Mouse (Mus musculus) stomach, embryonic 16.5 days (tissue): ENCODE results near the gene Col6a6. TPM values are rescaled to one million over a fixed set of nuclear protein-coding genes. Genes with fewer than 3 reads are reported as not detected.

Source experiments
- ATAC-seq: fragments of 200-750 bp; cut with Nextera tagmentation; 2 replicates; pipeline ENCODE4 v1.8.0; 2017; ENCODE audit warnings: moderate number of reproducible peaks, moderate TSS enrichment; ENCODE audit not compliant: insufficient read depth, low FRiP score
- H3K27ac ChIP-seq: fragments of 300-500 bp; sonication (generic); 2 replicates; pipeline ENCODE4 v1.5.1; 2014; ENCODE audit warnings: low read length
- H3K27me3 ChIP-seq: fragments of 300-500 bp; sonication (generic); 2 replicates; pipeline ENCODE4 v1.6.1; 2014; ENCODE audit warnings: low read length, control low read depth, mixed read lengths; ENCODE audit not compliant: control insufficient read depth, insufficient read depth
- H3K36me3 ChIP-seq: fragments of 300-500 bp; sonication (generic); 2 replicates; pipeline ENCODE4 v1.6.1; 2014; ENCODE audit warnings: low read length; ENCODE audit not compliant: control insufficient read depth, insufficient read depth
- H3K4me1 ChIP-seq: fragments of 300-500 bp; sonication (generic); 2 replicates; pipeline ENCODE4 v1.6.1; 2014; ENCODE audit warnings: low read length, control low read depth, mixed read lengths; ENCODE audit not compliant: control insufficient read depth, insufficient read depth
- H3K4me2 ChIP-seq: fragments of 300-500 bp; sonication (generic); 2 replicates; pipeline ENCODE4 v1.6.1; 2014; ENCODE audit warnings: low read depth, low read length, mixed read lengths
- H3K4me3 ChIP-seq: fragments of 300-500 bp; sonication (generic); replicated peaks from 2 replicates; pipeline ENCODE4 v1.5.1; 2014; ENCODE audit warnings: mild to moderate bottlenecking, low read length
- H3K9ac ChIP-seq: fragments of 300-500 bp; sonication (generic); 2 replicates; pipeline ENCODE4 v1.6.1; 2014; ENCODE audit warnings: low read length
- H3K9me3 ChIP-seq: fragments of 300-500 bp; sonication (generic); replicated peaks from 2 replicates; pipeline ENCODE4 v1.6.1; 2016; ENCODE audit warnings: low read length, control low read depth; ENCODE audit not compliant: control insufficient read depth
- WGBS: fragments of 180-500 bp; shearing (Covaris S2); extraction: QIAGEN DNeasy Blood & Tissue Kit; methylation state at CpG from one replicate; pipeline ENCODE4 v1.1.7; 2014; 5-methylcytosine and 5-hydroxymethylcytosine counted together
- polyA plus RNA-seq: library from polyadenylated mRNA; unstranded; fragments of >200 nt; fragmentation: Nextera tagmentation; extraction: Ambion mirVana; gene quantifications from 2 replicates; pipeline ENCODE4 v1.2.1, GENCODE M21; 2015

Gene Col6a6
- polyA plus RNA-seq, 1 experiment from 2014 or later: 3.1 TPM

- peaks cover 18% of the 10 kb centered on the region for H3K36me3 ChIP-seq
- no peak overlapping the region for H3K27ac ChIP-seq
- H3K9me3 ChIP-seq: no peaks in the 10 kb centered on the region
- WGBS: 64% methylated on average over 7 of the region's 7 CpGs
- ATAC-seq: no peak
- no peaks in the 10 kb centered on the region for H3K4me1 ChIP-seq
- no peak overlapping the region for H3K9ac ChIP-seq
- H3K4me3 ChIP-seq: no peak overlapping the region
- H3K27me3 ChIP-seq: no peaks in the 10 kb centered on the region
- H3K4me2 ChIP-seq: no peak overlapping the region
These were observed 138.5 kb downstream of the Col6a6 start for GRCm38 (mm10) chr9:105689485-105689884.

GRCm38 (mm10) chr9:105684549-105685165 is 143.3 kb downstream of the Col6a6 start:
- 87% methylated on average over 13 of the region's 13 CpGs for WGBS
- no peak overlapping the region for H3K27ac ChIP-seq
- ATAC-seq: no peak

GRCm38 (mm10) chr9:105681386-105681785 is 146.6 kb downstream of the Col6a6 start:
- Histone ChIP-seq H3K4me1 (no peaks in the 10 kb centered on the region), H3K9me3 (no peaks in the 10 kb centered on the region), H3K27me3 (no peaks in the 10 kb centered on the region), H3K36me3 (peaks cover 14% of the 10 kb centered on the region), H3K4me2 (no peak overlapping the region), H3K9ac (no peak overlapping the region), H3K4me3 (no peak overlapping the region), H3K27ac (no peak overlapping the region)
- no peak for ATAC-seq
- 89% methylated on average over 7 of the region's 7 CpGs for WGBS

More at GRCm38 (mm10) chr9:105684549-105685165, 143.3 kb downstream of the Col6a6 start:
- H3K36me3 ChIP-seq: peaks cover 18% of the 10 kb centered on the region
- H3K27me3 ChIP-seq: no peaks in the 10 kb centered on the region
- H3K4me2 ChIP-seq: no peak overlapping the region
- H3K9ac ChIP-seq: no peak overlapping the region
- no peaks in the 10 kb centered on the region for H3K4me1 ChIP-seq
- H3K9me3 ChIP-seq: no peaks in the 10 kb centered on the region
- no peak overlapping the region for H3K4me3 ChIP-seq

- Histone ChIP-seq H3K4me2 (no peak overlapping the region), H3K27ac (no peak overlapping the region), H3K9ac (no peak overlapping the region), H3K27me3 (no peaks in the 10 kb centered on the region), H3K9me3 (no peaks in the 10 kb centered on the region), H3K36me3 (peaks cover 14% of the 10 kb centered on the region), H3K4me1 (no peaks in the 10 kb centered on the region), H3K4me3 (no peak overlapping the region)
- no peak for ATAC-seq
- WGBS: 66% methylated on average over 11 of the region's 11 CpGs
These were observed 152.0 kb downstream of the Col6a6 start for GRCm38 (mm10) chr9:105675941-105676340.

- Histone ChIP-seq H3K9ac (no peak overlapping the region), H3K4me1 (no peaks in the 10 kb centered on the region), H3K4me3 (no peak overlapping the region), H3K27ac (no peak overlapping the region), H3K36me3 (peaks cover 6% of the 10 kb centered on the region; the same call in 1 of the 2 replicates), H3K4me2 (no peak overlapping the region), H3K27me3 (no peaks in the 10 kb centered on the region), H3K9me3 (no peaks in the 10 kb centered on the region)
- 83% methylated on average over 2 of the region's 2 CpGs for WGBS
- ATAC-seq: no peak
These were observed 155.9 kb downstream of the Col6a6 start for GRCm38 (mm10) chr9:105672032-105672431.

- H3K27ac ChIP-seq: no peak overlapping the region
- H3K9ac ChIP-seq: no peak overlapping the region
- H3K4me2 ChIP-seq: no peak overlapping the region
- no peaks in the 10 kb centered on the region for H3K4me1 ChIP-seq
- no peaks in the 10 kb centered on the region for H3K9me3 ChIP-seq
- H3K27me3 ChIP-seq: no peaks in the 10 kb centered on the region
- 70% methylated on average over 4 of the region's 4 CpGs for WGBS
- H3K4me3 ChIP-seq: no peak overlapping the region
- no peak for ATAC-seq
- peaks cover 4% of the 10 kb centered on the region; the same call in 1 of the 2 replicates for H3K36me3 ChIP-seq
These were observed 157.0 kb downstream of the Col6a6 start for GRCm38 (mm10) chr9:105670916-105671315.

- H3K9ac ChIP-seq: no peak overlapping the region
- H3K27ac ChIP-seq: peak overlapping the region; percentile 52; the same call in 1 of the 2 replicates
- no peak overlapping the region for H3K4me2 ChIP-seq
- H3K27me3 ChIP-seq: no peaks in the 10 kb centered on the region
- ATAC-seq: peak; percentile 60; the same call in 1 of the 2 replicates
- H3K36me3 ChIP-seq: peaks cover 4% of the 10 kb centered on the region; the same call in 1 of the 2 replicates
- no peaks in the 10 kb centered on the region for H3K9me3 ChIP-seq
- no peaks in the 10 kb centered on the region for H3K4me1 ChIP-seq
- 77% methylated on average over 7 of the region's 7 CpGs for WGBS
- no peak overlapping the region for H3K4me3 ChIP-seq
These were observed 162.7 kb downstream of the Col6a6 start for GRCm38 (mm10) chr9:105665269-105665668.

- no peaks in the 10 kb centered on the region for H3K27me3 ChIP-seq
- no peak overlapping the region for H3K9ac ChIP-seq
- ATAC-seq: no peak
- no peak overlapping the region for H3K4me3 ChIP-seq
- WGBS: 93% methylated on average over 6 of the region's 6 CpGs
- H3K27ac ChIP-seq: no peak overlapping the region
- H3K4me1 ChIP-seq: no peaks in the 10 kb centered on the region
- H3K4me2 ChIP-seq: no peak overlapping the region
- peaks cover 5% of the 10 kb centered on the region; the same call in 1 of the 2 replicates for H3K36me3 ChIP-seq
- H3K9me3 ChIP-seq: no peaks in the 10 kb centered on the region
These were observed 168.1 kb downstream of the Col6a6 start for GRCm38 (mm10) chr9:105659877-105660276.

- Histone ChIP-seq H3K9me3 (no peaks in the 10 kb centered on the region), H3K9ac (no peak overlapping the region), H3K4me2 (no peak overlapping the region), H3K36me3 (peaks cover 5% of the 10 kb centered on the region; the same call in 1 of the 2 replicates), H3K27ac (no peak overlapping the region), H3K4me1 (no peaks in the 10 kb centered on the region), H3K4me3 (no peak overlapping the region), H3K27me3 (no peaks in the 10 kb centered on the region)
- ATAC-seq: no peak
- WGBS: 92% methylated on average over 12 of the region's 12 CpGs
These were observed 169.7 kb downstream of the Col6a6 start for GRCm38 (mm10) chr9:105658216-105658615.
